Mouse (Mus musculus): ENCODE results near the gene Cd320. TPM values are rescaled to one million over a fixed set of nuclear protein-coding genes. Genes with fewer than 3 reads are reported as not detected.
A peak's percentile ranks its signal among the peaks of the same experiment; 100 is the strongest.
"Not testable (repeated sequence)": the region's sequence is repeated elsewhere in the genome, so short reads cannot be mapped to it uniquely, and the experiment has no call there.

The Cd320 gene
- total RNA-seq (2015) (2.5 and 4.0 TPM in 2 replicates), total RNA-seq (2017) (0.85 and 1.5 TPM in 2 replicates)

DNA sequence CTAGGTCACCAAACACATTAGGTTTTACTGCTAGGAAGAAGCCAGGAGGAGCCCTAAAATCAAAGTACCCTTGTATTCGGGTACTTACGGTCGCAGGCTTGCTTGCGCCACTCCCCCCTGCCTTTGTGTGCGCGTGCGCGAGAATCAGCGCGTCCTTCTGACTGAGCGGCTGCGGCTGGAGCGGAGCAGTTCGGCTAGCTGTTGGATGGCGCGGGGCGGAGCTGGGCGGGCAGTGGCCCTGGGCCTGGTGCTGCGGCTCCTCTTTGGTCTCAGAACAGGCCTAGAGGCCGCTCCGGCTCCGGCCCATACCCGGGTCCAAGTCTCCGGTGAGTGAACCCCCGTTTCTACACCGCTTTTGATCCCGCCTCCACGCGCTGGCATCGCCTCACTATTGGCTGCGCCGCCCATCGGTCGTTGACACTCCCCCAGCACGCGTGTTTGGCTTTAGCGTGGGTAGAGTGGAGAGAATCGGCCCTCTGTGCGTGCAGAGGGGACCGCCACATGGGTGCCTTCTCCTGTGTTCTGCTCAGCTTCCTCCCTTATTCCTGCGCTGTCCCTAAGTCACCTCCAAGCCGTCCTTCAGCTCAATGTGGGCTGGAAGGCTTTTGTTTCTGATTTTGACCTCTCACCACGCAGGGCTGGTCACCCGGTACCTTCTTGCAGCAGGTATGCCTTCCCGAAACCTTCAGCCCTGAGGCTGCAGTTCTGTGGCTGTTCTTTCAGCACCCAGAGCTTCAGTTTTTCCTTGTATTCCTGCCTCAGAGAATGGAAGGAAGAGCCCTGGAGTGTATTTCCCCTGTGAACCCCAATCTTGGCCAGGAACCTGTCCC lies at the start of gene Cd320:
TSS of gene Cd320 (plus strand) at position 126 of the 830 bp plus-strand sequence.
- peak; percentile 96 for ATAC-seq (ENCODE audit: poor library complexity, severe bottlenecking)

DNA sequence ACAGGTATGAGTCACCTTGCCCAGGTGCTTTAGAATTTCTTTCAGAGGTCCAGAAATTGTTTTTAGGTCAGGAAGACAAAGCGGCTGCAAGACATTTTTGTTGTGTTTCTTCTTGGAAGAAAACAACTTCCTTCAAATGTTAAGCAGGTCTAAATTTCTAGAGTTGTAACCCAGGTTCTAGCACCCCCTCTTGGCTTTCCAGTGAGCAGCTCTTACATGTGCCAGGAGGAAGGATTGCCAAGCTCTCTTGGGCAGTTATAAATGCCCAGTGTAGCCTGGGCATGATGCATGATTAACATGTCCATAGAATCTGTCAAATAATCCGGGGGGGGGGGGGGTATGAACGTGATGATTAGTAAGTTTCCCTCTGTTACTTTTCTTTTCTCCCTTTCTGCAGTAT lies 44.6 kb upstream of the Cd320 start:
- ATAC-seq (ENCODE audit: poor library complexity, severe bottlenecking): no peak

DNA sequence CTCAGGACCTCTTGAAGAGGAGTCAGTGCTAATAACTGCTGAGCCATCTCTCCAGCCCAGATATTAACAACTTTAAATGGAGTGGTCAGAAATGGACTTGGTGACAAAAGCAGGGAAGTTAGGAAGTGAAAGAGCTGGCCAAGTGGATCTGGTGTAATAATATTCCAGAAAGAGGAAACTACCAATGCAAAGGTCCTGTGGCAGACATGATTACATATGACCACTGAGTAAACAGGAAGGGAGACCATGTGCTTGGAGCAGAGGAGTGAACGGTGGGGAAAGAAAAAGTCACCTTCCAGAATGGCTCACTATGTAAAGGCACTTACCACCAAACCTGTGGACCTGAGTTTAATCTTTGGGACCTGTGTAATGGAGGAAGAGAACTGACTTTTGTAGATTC lies 43.6 kb upstream of the Cd320 start:
- ATAC-seq (ENCODE audit: poor library complexity, severe bottlenecking): 0 out of 2 replicates have a peak, but pooled peaks have one; percentile 52

DNA sequence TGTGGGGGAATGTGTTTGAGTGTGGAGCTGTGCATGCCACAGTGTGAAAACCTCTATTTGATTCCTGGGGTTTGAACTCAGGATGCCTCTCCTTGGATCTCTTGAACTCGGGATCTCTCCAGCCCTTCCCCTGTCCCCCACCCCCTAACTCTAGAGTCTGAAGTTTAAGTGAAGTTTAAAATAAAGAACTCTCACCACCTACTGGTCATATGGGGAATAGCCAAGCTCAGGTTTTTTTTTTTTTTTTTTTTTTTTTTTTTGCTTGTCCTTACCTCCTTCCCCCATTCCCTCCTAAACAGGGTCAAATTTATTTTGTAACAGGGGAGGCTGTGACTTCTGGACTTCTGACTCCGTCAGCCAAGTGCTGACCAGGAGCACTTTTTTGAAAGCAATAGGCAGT lies 40.7 kb upstream of the Cd320 start:
- no peak for ATAC-seq (ENCODE audit: poor library complexity, severe bottlenecking)

- ATAC-seq (ENCODE audit: poor library complexity, severe bottlenecking): no peak
Observed at GRCm38 (mm10) chr17:33804205-33804604, 38.7 kb upstream of the Cd320 start.

- no peak for ATAC-seq (ENCODE audit: poor library complexity, severe bottlenecking)
Observed at GRCm38 (mm10) chr17:33804745-33805144, 38.1 kb upstream of the Cd320 start.

DNA sequence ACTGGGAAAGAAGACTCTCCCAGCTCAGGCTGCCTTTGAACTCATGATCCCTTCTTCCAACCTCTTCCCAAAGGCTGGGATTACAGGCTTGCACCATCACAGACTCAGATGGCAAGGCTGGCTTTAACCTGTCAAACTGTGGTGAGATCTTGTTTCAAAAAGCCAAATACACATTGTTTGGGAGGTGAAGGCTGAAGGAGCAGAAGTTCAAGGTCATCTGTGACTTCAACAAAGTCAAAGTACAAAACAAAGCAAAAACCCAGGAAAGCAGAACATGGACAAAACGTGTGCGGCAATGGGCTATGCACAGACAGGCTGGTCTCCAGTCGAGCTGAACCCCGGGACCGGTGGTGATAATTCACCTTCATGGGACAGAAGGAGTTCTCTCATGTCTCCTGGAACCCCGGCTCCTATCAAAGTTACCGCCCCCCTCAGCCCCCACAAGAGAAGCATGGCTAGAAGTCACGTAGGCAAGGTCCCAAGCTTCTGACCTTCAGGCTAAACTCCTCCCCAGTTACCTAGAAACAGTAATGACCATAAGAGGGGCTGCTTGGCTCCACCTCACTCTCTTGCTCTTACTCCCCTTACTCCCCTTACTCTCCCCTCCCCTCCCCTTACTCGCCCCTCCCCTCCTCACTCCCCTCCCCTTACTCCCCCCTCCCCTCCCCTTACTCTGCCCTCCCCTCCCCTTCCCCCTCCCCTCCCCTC lies 35.6 kb upstream of the Cd320 start:
- no peak for ATAC-seq (ENCODE audit: poor library complexity, severe bottlenecking)

GRCm38 (mm10) chr17:33808192-33808591 lies 34.7 kb upstream of the Cd320 start:
- ATAC-seq (ENCODE audit: poor library complexity, severe bottlenecking): no peak

DNA sequence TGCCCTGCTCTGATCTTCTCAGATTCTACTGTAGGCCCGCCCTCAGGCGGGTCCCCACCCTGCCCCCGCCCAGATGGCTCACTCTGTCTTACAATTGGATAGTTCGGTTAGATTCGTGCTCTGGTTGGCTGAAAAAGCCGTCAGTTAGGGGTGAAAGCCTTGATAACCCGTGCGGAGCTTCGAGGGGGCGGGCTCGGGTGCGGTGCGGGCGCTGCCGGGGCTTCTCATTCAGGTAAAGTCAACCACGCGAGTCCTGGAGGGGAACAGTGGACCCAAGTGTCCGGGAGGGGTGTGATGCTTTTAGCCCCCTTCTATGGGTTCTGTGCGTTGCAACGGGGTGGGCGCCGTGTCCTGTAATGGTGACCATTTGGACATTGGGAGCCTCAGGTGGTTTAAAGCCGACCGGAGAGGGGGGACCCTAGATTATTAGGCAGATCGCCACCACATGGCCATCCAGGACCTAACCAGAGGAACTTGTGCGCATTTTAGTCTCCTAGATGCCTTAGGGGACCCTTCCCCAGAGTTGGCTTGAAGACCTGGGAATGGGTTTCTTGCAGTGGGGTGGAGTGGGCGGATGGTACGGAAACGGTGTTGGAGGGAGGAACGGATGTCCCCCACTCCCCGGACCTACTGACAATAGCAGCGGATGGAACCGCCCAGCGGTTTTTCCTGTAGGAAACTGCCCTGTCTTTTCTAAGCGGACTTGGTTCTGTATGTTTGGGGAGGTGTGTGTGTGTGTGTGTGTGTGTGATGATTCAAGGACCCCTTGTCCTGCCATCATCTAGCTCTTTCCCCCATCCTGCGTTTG lies 32.4 kb upstream of the Cd320 start, which contains the start of gene Kank3:
TSS of gene Kank3 (plus strand) at position 186 of the 808 bp plus-strand sequence.
- peak; percentile 99 for ATAC-seq (ENCODE audit: poor library complexity, severe bottlenecking)

DNA sequence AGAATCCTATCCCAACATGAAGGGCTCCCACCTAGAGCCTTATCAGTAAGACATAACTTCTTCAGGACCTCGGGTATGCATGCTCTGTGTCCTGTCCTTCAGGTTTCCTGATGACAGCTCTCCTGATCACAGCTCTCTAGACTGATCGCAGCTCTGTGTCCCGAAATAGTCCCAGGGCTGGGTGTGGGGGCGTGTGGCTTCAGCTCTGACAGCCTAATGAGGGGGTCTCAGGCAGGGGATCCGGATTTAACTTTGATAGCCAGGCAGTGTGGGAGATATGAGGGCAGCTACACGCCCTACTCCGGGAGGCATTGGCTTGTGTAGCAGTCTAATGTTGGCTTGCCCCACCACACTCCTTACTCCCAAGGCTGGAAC lies 31.8 kb upstream of the Cd320 start:
- no peak for ATAC-seq (ENCODE audit: poor library complexity, severe bottlenecking)

DNA sequence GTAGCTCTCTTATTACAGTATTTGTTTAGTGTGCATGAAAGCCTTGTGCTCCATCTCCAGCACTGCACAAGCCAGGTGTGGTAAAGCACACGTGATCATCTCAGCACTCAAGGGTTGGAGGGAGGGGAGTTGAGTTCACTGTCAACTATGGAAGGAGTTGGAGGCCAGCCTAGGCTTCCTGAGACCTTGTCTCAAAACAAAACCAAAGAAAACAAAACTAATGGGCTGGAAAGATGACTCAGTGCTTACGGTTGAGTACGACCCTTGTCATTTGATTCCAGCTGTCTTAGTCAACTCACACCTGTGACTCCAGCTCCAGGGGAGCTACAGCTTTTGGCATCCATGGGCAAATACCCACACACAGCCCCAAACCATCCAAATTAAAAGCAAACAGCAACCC lies 30.4 kb upstream of the Cd320 start:
- ATAC-seq (ENCODE audit: poor library complexity, severe bottlenecking): no peak

DNA sequence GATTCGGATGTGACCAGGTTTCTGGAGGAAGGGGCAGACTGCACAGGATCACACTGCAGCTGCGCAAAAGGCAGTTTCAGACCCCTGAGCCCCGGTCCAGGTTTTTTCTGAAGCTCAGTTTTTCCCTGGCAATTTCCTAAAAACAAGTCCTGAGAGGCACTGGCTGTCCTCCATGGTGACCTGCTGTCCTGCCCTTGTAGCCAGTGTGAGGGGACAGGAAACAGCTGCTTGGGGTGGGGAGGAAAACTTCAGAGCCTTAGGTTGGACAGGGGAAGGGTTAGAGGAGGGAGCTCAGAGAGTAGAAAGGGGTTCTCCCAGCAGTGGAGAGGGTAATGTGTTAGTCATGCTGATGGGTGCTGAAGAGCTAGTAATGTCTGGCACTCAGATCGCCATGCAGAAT lies 29.9 kb upstream of the Cd320 start:
- ATAC-seq (ENCODE audit: poor library complexity, severe bottlenecking): no peak

- ATAC-seq (ENCODE audit: poor library complexity, severe bottlenecking): no peak
Observed at GRCm38 (mm10) chr17:33815399-33815798, 27.5 kb upstream of the Cd320 start.

- ATAC-seq (ENCODE audit: poor library complexity, severe bottlenecking): no peak
Observed at GRCm38 (mm10) chr17:33816612-33817011, 26.3 kb upstream of the Cd320 start.

GRCm38 (mm10) chr17:33817184-33817968 lies 25.5 kb upstream of the Cd320 start:
- peak; percentile 91 for ATAC-seq (ENCODE audit: poor library complexity, severe bottlenecking)

- ATAC-seq (ENCODE audit: poor library complexity, severe bottlenecking): peak; percentile 2
Observed at GRCm38 (mm10) chr17:33817969-33818643, 24.8 kb upstream of the Cd320 start.

DNA sequence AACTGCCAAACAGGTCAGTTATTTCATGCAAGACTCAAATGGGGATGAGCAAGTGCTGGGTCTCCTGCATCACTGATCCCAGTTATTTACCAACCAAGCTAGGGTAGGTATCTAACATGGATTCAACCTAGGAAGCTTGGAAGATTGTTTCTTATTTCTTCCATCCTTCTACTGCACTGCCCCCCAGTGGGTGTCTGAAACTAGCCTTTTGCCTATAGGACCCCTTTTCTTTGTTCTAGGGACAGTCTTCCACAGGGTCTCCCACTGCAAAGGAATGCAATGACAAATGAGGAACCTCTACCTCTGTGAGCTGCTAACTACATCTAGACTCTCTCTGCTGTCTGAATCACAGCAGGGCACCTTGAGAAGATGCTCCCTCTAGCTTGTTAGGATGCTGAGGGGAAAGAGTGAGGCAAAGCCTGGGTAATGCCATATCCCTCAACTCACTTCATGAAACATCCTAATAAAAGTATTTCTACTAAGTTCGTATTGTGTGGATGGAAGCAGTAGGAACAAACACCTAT lies 20.4 kb upstream of the Cd320 start:
- no peak for ATAC-seq (ENCODE audit: poor library complexity, severe bottlenecking)

- ATAC-seq (ENCODE audit: poor library complexity, severe bottlenecking): not testable (repeated sequence)
Observed at GRCm38 (mm10) chr17:33823171-33823570, 19.7 kb upstream of the Cd320 start.
